Mouse (Mus musculus) layer of hippocampus, adult 9-10 months (tissue): ENCODE data around the gene Mup6.
"Not testable (repeated sequence)": the region's sequence is repeated elsewhere in the genome, so short reads cannot be mapped to it uniquely, and the experiment has no call there.

Experiments
- DNase-seq: peaks from one replicate; pipeline ENCODE4 v3.0.0; 2022; ENCODE audit warnings: low spot score

Gene Mup6

GRCm38 (mm10) chr4:59963405-59964344 lies at the start of gene Mup6:
TSS of gene Mup6 (plus strand) at chr4:59964294.
- DNase-seq: no peak

GRCm38 (mm10) chr4:59914608-59915403 lies 49.3 kb upstream of the Mup6 start, which contains the start of gene Slc46a2:
TSS of gene Slc46a2 (minus strand) at chr4:59915056.
- DNase-seq: no peak

- no peak for DNase-seq
Measured at GRCm38 (mm10) chr4:59917966-59918365, 46.1 kb upstream of the Mup6 start.

- no peak for DNase-seq
Measured at GRCm38 (mm10) chr4:59925082-59925481, 39.0 kb upstream of the Mup6 start.

- no peak for DNase-seq
Measured at GRCm38 (mm10) chr4:59927666-59928065, 36.4 kb upstream of the Mup6 start.

- peak; percentile 54 for DNase-seq
Measured at GRCm38 (mm10) chr4:59928347-59928746, 35.7 kb upstream of the Mup6 start.

- no peak for DNase-seq
Measured at GRCm38 (mm10) chr4:59932505-59933281, 31.4 kb upstream of the Mup6 start.

- no peak for DNase-seq
Measured at GRCm38 (mm10) chr4:59937543-59937942, 26.6 kb upstream of the Mup6 start.

- no peak for DNase-seq
Measured at GRCm38 (mm10) chr4:59960610-59961009, 3.5 kb upstream of the Mup6 start, which contains the start of gene Mup4. TSS of gene Mup4 (minus strand) at chr4:59960710.

- DNase-seq: not testable (repeated sequence)
Measured at GRCm38 (mm10) chr4:59997894-59998293, 33.8 kb downstream of the Mup6 start.

- not testable (repeated sequence) for DNase-seq
Measured at GRCm38 (mm10) chr4:60020141-60020540, 56.0 kb downstream of the Mup6 start.

- DNase-seq: not testable (repeated sequence)
Measured at GRCm38 (mm10) chr4:60029334-60030111, 65.4 kb downstream of the Mup6 start.
